21 mouse cellular contexts compared by ENCODE assay signal in genomic region chr2:49411685-49412084, GRCm38 (mm10). TPM values are rescaled to one million over a fixed set of nuclear protein-coding genes. Genes with fewer than 3 reads are reported as not detected.
DNase-seq lines count a peak whose midpoint lies in the region; ATAC-seq and TF ChIP-seq lines count a peak whose summit lies in the region.
"Had no signal": no experiment of that assay in that cellular context is flagged by ENCODE, and none has a peak within 500 bp of the region (broad histone marks: within the 10 kb centered on the region; RNA-seq: fewer than 3 reads in every experiment).

No protein-coding gene starts in this region.

- no peaks in the 10 kb centered on the region for H3K27me3 ChIP-seq in liver, postnatal 0 days (ENCODE audit: insufficient read depth, low read length)
- H3K27me3 ChIP-seq in liver, embryonic 11.5 days (replicated peaks; ENCODE audit: control insufficient read depth, insufficient read depth, low read length), result no peaks in the 10 kb centered on the region
- H3K27me3 ChIP-seq in hindbrain, embryonic 10.5 days (ENCODE audit: insufficient read depth, poor library complexity, severe bottlenecking), result no peaks in the 10 kb centered on the region
- H3K27me3 ChIP-seq: embryonic facial prominence, embryonic 12.5 days; embryonic facial prominence, embryonic 15.5 days; heart, embryonic 13.5 days; hindbrain, embryonic 13.5 days had no signal

- intact Hi-C loops in heart, postnatal 14 days (cut with DNase I), result no loop called here

- H3K4me2 ChIP-seq in liver, postnatal 0 days (ENCODE audit: low read depth, low read length), result no peak overlapping the region
- no peak overlapping the region for H3K4me2 ChIP-seq in liver, embryonic 11.5 days
- H3K4me2 ChIP-seq: embryonic facial prominence, embryonic 12.5 days; embryonic facial prominence, embryonic 15.5 days; heart, embryonic 13.5 days; hindbrain, embryonic 13.5 days had no signal

- 50% methylated on average over 5 of the region's 5 CpGs for WGBS in liver, postnatal 0 days (ENCODE audit: insufficient replicate concordance)
- WGBS in liver, embryonic 11.5 days, result 61% methylated on average over 5 of the region's 5 CpGs
- 8% methylated on average over 5 of the region's 5 CpGs for WGBS in macrophage (ENCODE audit: missing documents)
- 86% methylated on average over 5 of the region's 5 CpGs for WGBS in hindbrain, embryonic 10.5 days

- H3K4me3 ChIP-seq in liver, postnatal 0 days (ENCODE audit: low read depth, low read length), result no peak overlapping the region
- H3K4me3 ChIP-seq in liver, embryonic 11.5 days (ENCODE audit: low read depth, low read length), result no peak overlapping the region
- no peak overlapping the region for H3K4me3 ChIP-seq in macrophage (ENCODE audit: inconsistent target)
- no peak overlapping the region for H3K4me3 ChIP-seq in hindbrain, embryonic 10.5 days
- H3K4me3 ChIP-seq: embryonic facial prominence, embryonic 12.5 days; embryonic facial prominence, embryonic 15.5 days; gastrocnemius, adult 2 months; heart, embryonic 13.5 days; hindbrain, embryonic 13.5 days had no signal

- no peak overlapping the region for H3K27ac ChIP-seq in liver, postnatal 0 days (ENCODE audit: low read depth)
- no peak overlapping the region for H3K27ac ChIP-seq in liver, embryonic 11.5 days (ENCODE audit: low read depth, low read length)
- H3K27ac ChIP-seq in macrophage, result peak overlapping the region; percentile 40
- H3K27ac ChIP-seq in hindbrain, embryonic 10.5 days, result no peak overlapping the region
- H3K27ac ChIP-seq: embryonic facial prominence, embryonic 12.5 days; embryonic facial prominence, embryonic 15.5 days; gastrocnemius, adult 2 months; heart, embryonic 13.5 days; hindbrain, embryonic 13.5 days had no signal

- no peak for ATAC-seq in liver, postnatal 0 days
- no peak for ATAC-seq in liver, embryonic 11.5 days (replicated peaks; ENCODE audit: low FRiP score)
- ATAC-seq in common myeloid progenitor, adult 5-6 weeks (replicated peaks; ENCODE audit: low read depth, poor library complexity, severe bottlenecking), result peak; percentile 79
- 0 out of 2 replicates have a peak, but pooled peaks have one; percentile 44 for ATAC-seq in monocyte, adult 5-6 weeks (replicated peaks; ENCODE audit: insufficient number of reproducible peaks, low FRiP score, low TSS enrichment, poor library complexity, severe bottlenecking)
- ATAC-seq: CD4-positive, CD25-positive, alpha-beta regulatory T cell, adult 4 months; forebrain, embryonic 14.5 days; forebrain, postnatal 0 days had no signal

- no peak overlapping the region for H3K9ac ChIP-seq in liver, postnatal 0 days (replicated peaks)
- no peak overlapping the region for H3K9ac ChIP-seq in liver, embryonic 11.5 days (ENCODE audit: low read depth, low read length)
- H3K9ac ChIP-seq: embryonic facial prominence, embryonic 12.5 days; embryonic facial prominence, embryonic 15.5 days; forebrain, postnatal 0 days; heart, embryonic 13.5 days; hindbrain, embryonic 13.5 days had no signal

- no peak for TF ChIP-seq CTCF in liver, postnatal 0 days (IDR thresholded peaks at IDR 0.05; ENCODE audit: low read depth)

- no peaks in the 10 kb centered on the region for H3K9me3 ChIP-seq in liver, postnatal 0 days (ENCODE audit: low read length)
- no peaks in the 10 kb centered on the region for H3K9me3 ChIP-seq in liver, embryonic 11.5 days (ENCODE audit: control insufficient read depth, low read length)
- no peaks in the 10 kb centered on the region for H3K9me3 ChIP-seq in hindbrain, embryonic 10.5 days
- H3K9me3 ChIP-seq: embryonic facial prominence, embryonic 12.5 days; embryonic facial prominence, embryonic 15.5 days; heart, embryonic 13.5 days; hindbrain, embryonic 13.5 days had no signal

- DNase-seq in liver, postnatal 0 days, result peak; percentile 14
- DNase-seq in liver, embryonic 11.5 days (ENCODE audit: low spot score), result no peak
- DNase-seq in hindbrain, embryonic 10.5 days (ENCODE audit: low spot score), result no peak
- no peak for DNase-seq in heart, postnatal 14 days
- DNase-seq: adrenal gland, adult 2 months; adrenal gland, postnatal 14 days; cerebellum, adult 18-20 months; cerebellum, adult 9-10 months; cerebellum, postnatal 14 days; forebrain, postnatal 0 days; gastrocnemius, adult 2 months; gastrocnemius, postnatal 14 days had no signal

- H3K36me3 ChIP-seq in liver, postnatal 0 days (replicated peaks; ENCODE audit: insufficient read depth, low read length), result no peaks in the 10 kb centered on the region
- no peaks in the 10 kb centered on the region for H3K36me3 ChIP-seq in liver, embryonic 11.5 days (ENCODE audit: control insufficient read depth, insufficient read depth, low read length)
- no peaks in the 10 kb centered on the region for H3K36me3 ChIP-seq in macrophage (ENCODE audit: inconsistent target)
- H3K36me3 ChIP-seq in hindbrain, embryonic 10.5 days, result no peaks in the 10 kb centered on the region
- H3K36me3 ChIP-seq: embryonic facial prominence, embryonic 12.5 days; embryonic facial prominence, embryonic 15.5 days; heart, embryonic 13.5 days; hindbrain, embryonic 13.5 days had no signal

- no peaks in the 10 kb centered on the region for H3K79me2 ChIP-seq in macrophage (ENCODE audit: inconsistent target)

- TF ChIP-seq EP300 in liver, postnatal 0 days (IDR thresholded peaks at IDR 0.05; ENCODE audit: low read depth), result no peak

- H3K4me1 ChIP-seq in liver, postnatal 0 days (ENCODE audit: insufficient read depth), result no peaks in the 10 kb centered on the region
- no peaks in the 10 kb centered on the region for H3K4me1 ChIP-seq in liver, embryonic 11.5 days (replicated peaks; ENCODE audit: control insufficient read depth, insufficient read depth, low read length)
- H3K4me1 ChIP-seq in hindbrain, embryonic 10.5 days (replicated peaks), result no peaks in the 10 kb centered on the region
- H3K4me1 ChIP-seq: embryonic facial prominence, embryonic 12.5 days; embryonic facial prominence, embryonic 15.5 days; hindbrain, embryonic 13.5 days had no signal

RNA-seq across cellular contexts. Expression of gene Epc2, which starts 39.6 kb away (rescaled TPM):
- 1.6 and 1.9 TPM in 2 replicates for polyA plus RNA-seq in liver, postnatal 0 days (2015; fragmentation: Nextera tagmentation; extraction: Ambion mirVana)
- polyA plus RNA-seq in liver, embryonic 11.5 days (2014; fragmentation: Nextera tagmentation; extraction: Ambion mirVana), result 4.3 and 6.0 TPM in 2 replicates
- total RNA-seq in common myeloid progenitor, adult 5-6 weeks (2017), result 44.8 and 51.8 TPM in 2 replicates
- total RNA-seq in macrophage (2018; cell fraction: chromatin; rRNA removed), result 10 to 100 TPM; 19.9 to 39.7 (median 30.0) TPM
- 10 to 100 TPM; 19.5 to 26.8 (median 22.3) TPM for total RNA-seq in macrophage (2018; cell fraction: cytosol; rRNA removed)
- 10 to 100 TPM; 19.9 to 44.7 (median 30.5) TPM for total RNA-seq in macrophage (2018; cell fraction: nucleus; rRNA removed)
- 13.1 to 20.5 TPM (median 13.8 TPM) in 3 replicates for polyA plus RNA-seq in macrophage (2018)
- 69.8 to 74.7 TPM (median 71.6 TPM) in 3 replicates for total RNA-seq in monocyte, adult 5-6 weeks (2017)
- 6.9 and 7.3 TPM in 2 replicates for polyA plus RNA-seq in hindbrain, embryonic 10.5 days (2016; fragmentation: Nextera tagmentation; extraction: Ambion mirVana)
- total RNA-seq in heart, postnatal 14 days (2021), result 10 to 100 TPM; 17.4 to 17.7 TPM

Comparison
In these comparisons a context has a peak if more than half of its experiments do, and no peak if none do; other contexts are left out.
1. ATAC-seq: peak in common myeloid progenitor, adult 5-6 weeks (single experiment) and monocyte, adult 5-6 weeks (single experiment); none in liver, postnatal 0 days (single experiment) and liver, embryonic 11.5 days (single experiment).